Comparison of ENCODE assay signal across 8 mouse cellular contexts in genomic region chrX:139870300-139870711, GRCm38 (mm10). TPM values are rescaled to one million over a fixed set of nuclear protein-coding genes. Genes with fewer than 3 reads are reported as not detected.
DNase-seq lines count a peak whose midpoint lies in the region; ATAC-seq lines count a peak whose summit lies in the region.

No protein-coding gene starts in this region.

- H3K36me3 ChIP-seq in embryonic facial prominence, embryonic 12.5 days = no peaks in the 10 kb centered on the region
- H3K36me3 ChIP-seq in heart, embryonic 13.5 days = no peaks in the 10 kb centered on the region
- H3K36me3 ChIP-seq in kidney, embryonic 16.5 days (ENCODE audit: insufficient read depth, low read length) = no peaks in the 10 kb centered on the region

- H3K4me3 ChIP-seq in embryonic facial prominence, embryonic 12.5 days = peak overlapping the region; percentile 55
- peak overlapping the region; percentile 68 for H3K4me3 ChIP-seq in heart, embryonic 13.5 days
- H3K4me3 ChIP-seq in kidney, embryonic 16.5 days (ENCODE audit: low read length) = peak overlapping the region; percentile 61

- 0 out of 2 replicates have a peak overlapping the region, but pooled peaks have one; percentile 50 for H3K9ac ChIP-seq in embryonic facial prominence, embryonic 12.5 days
- H3K9ac ChIP-seq in heart, embryonic 13.5 days = peak overlapping the region; percentile 82
- H3K9ac ChIP-seq in kidney, embryonic 16.5 days (replicated peaks; ENCODE audit: low read length) = peak overlapping the region; percentile 69; the same call in 1 of the 2 replicates

- WGBS in embryonic facial prominence, embryonic 12.5 days = 33% methylated on average over 15 of the region's 15 CpGs
- WGBS in heart, embryonic 13.5 days = 18% methylated on average over 15 of the region's 15 CpGs
- 26% methylated on average over 15 of the region's 15 CpGs for WGBS in kidney, embryonic 16.5 days

- peak; percentile 39 for DNase-seq in urinary bladder, postnatal 14 days (ENCODE audit: low spot score)
- no peak for DNase-seq in urinary bladder, postnatal 4 days (ENCODE audit: low spot score in 2 of 2)
- peak; percentile 16 for DNase-seq in lung, postnatal 25 days (ENCODE audit: low spot score)
- DNase-seq in c-Kit-positive CD71-positive TER-119-positive erythroid progenitor cells, embryonic 14.5 days (ENCODE audit: low spot score) = no peak

- H3K27ac ChIP-seq in embryonic facial prominence, embryonic 12.5 days = no peak overlapping the region
- no peak overlapping the region for H3K27ac ChIP-seq in heart, embryonic 13.5 days (replicated peaks)
- H3K27ac ChIP-seq in kidney, embryonic 16.5 days (ENCODE audit: low read length) = no peak overlapping the region

- no peaks in the 10 kb centered on the region for H3K9me3 ChIP-seq in embryonic facial prominence, embryonic 12.5 days
- H3K9me3 ChIP-seq in heart, embryonic 13.5 days = no peaks in the 10 kb centered on the region
- no peaks in the 10 kb centered on the region for H3K9me3 ChIP-seq in kidney, embryonic 16.5 days (ENCODE audit: low read length)

- peaks cover 13% of the 10 kb centered on the region for H3K27me3 ChIP-seq in embryonic facial prominence, embryonic 12.5 days
- no peaks in the 10 kb centered on the region for H3K27me3 ChIP-seq in heart, embryonic 13.5 days (replicated peaks)
- H3K27me3 ChIP-seq in kidney, embryonic 16.5 days (ENCODE audit: insufficient read depth, low read length) = peaks cover 3% of the 10 kb centered on the region; the same call in 1 of the 2 replicates

- H3K4me2 ChIP-seq in embryonic facial prominence, embryonic 12.5 days (replicated peaks) = peak overlapping the region; percentile 63
- H3K4me2 ChIP-seq in heart, embryonic 13.5 days = peak overlapping the region; percentile 71
- peak overlapping the region; percentile 75 for H3K4me2 ChIP-seq in kidney, embryonic 16.5 days (replicated peaks; ENCODE audit: low read depth, low read length)

- H3K4me1 ChIP-seq in embryonic facial prominence, embryonic 12.5 days = no peaks in the 10 kb centered on the region
- peaks cover 18% of the 10 kb centered on the region for H3K4me1 ChIP-seq in heart, embryonic 13.5 days
- 0 out of 2 replicates have a peak, but pooled peaks cover 3% of the 10 kb centered on the region for H3K4me1 ChIP-seq in kidney, embryonic 16.5 days (ENCODE audit: insufficient read depth, low read length)

- ATAC-seq in embryonic facial prominence, embryonic 12.5 days (ENCODE audit: insufficient number of reproducible peaks, insufficient read depth, low FRiP score, low TSS enrichment) = no peak
- ATAC-seq in heart, embryonic 13.5 days (ENCODE audit: extremely low read depth, insufficient number of reproducible peaks, low FRiP score, low TSS enrichment) = no peak
- peak; percentile 58 for ATAC-seq in kidney, embryonic 16.5 days (ENCODE audit: low FRiP score, low TSS enrichment)
- no peak for ATAC-seq in inflammation-experienced regulatory T-cells, adult 6 months

RNA-seq across cellular contexts. Expression of gene Morc4, which starts 1.2 kb away (rescaled TPM):
- 12.8 and 14.2 TPM in 2 replicates for polyA plus RNA-seq in embryonic facial prominence, embryonic 12.5 days (2016; fragmentation: Nextera tagmentation; extraction: Ambion mirVana)
- polyA plus RNA-seq in heart, embryonic 13.5 days (2015; fragmentation: Nextera tagmentation; extraction: Ambion mirVana) = 10.3 and 13.9 TPM in 2 replicates
- 11.1 and 15.0 TPM in 2 replicates for polyA plus RNA-seq in kidney, embryonic 16.5 days (2015; fragmentation: Nextera tagmentation; extraction: Ambion mirVana)
- polyA plus RNA-seq in inflammation-experienced regulatory T-cells, adult 6 months (2017; shearing (Covaris generic)) = not detected

Comparison
In these comparisons a context has a peak if more than half of its experiments do, and no peak if none do; other contexts are left out.
1. DNase-seq: peak in urinary bladder, postnatal 14 days (single experiment) and lung, postnatal 25 days (single experiment); none in urinary bladder, postnatal 4 days (0 of 2) and c-Kit-positive CD71-positive TER-119-positive erythroid progenitor cells, embryonic 14.5 days (single experiment).
2. Peak in every context shown above with its lines, with median percentiles within 50 percentile points of each other: H3K4me2 ChIP-seq, H3K4me3 ChIP-seq and H3K9ac ChIP-seq.